Mouse (Mus musculus): Measurements from ENCODE around the gene Adh7.
A peak's percentile ranks its signal among the peaks of the same experiment; 100 is the strongest.

Gene Adh7

DNA sequence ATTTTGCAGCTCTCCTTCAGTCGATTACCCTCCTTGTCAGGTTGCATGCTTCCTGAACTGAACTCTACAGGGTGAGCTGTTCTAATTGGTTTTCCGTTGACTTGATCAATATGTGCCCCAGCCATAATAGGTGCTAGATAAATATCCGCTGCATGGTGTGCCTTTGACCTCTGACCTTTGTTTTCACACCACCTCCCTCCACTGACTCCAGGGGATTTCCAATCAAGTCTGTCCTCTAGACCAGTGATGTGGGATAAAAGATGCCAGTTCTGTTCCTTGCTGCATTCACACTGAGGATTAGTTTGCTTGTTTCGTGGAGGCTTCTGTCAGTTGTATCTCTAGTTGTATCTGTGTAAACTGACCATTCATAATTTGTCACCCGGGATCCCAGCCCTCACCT is 36.6 kb downstream of the Adh7 start:
- no peak for DNase-seq (ENCODE audit: low read depth)

DNA sequence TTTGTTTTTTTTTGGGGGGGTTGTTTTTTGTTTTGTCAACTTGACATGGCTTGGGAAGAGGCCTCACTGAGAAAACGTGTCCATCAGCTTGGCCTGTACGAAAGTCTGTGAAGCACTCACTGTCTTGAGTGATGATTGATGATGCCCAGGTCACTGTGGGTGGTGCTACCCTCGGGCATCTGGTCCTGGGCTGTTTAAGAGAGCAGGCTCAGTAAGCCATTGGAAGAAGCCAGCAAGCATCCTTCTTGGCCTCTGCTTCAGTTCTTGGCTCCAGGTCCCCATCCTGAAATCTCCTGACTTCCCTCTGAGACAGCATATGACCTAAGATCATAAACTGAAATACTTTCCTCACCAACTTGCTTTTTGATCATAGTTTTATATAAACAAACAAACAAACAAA is 37.8 kb downstream of the Adh7 start:
- no peak for DNase-seq (ENCODE audit: low read depth)

DNA sequence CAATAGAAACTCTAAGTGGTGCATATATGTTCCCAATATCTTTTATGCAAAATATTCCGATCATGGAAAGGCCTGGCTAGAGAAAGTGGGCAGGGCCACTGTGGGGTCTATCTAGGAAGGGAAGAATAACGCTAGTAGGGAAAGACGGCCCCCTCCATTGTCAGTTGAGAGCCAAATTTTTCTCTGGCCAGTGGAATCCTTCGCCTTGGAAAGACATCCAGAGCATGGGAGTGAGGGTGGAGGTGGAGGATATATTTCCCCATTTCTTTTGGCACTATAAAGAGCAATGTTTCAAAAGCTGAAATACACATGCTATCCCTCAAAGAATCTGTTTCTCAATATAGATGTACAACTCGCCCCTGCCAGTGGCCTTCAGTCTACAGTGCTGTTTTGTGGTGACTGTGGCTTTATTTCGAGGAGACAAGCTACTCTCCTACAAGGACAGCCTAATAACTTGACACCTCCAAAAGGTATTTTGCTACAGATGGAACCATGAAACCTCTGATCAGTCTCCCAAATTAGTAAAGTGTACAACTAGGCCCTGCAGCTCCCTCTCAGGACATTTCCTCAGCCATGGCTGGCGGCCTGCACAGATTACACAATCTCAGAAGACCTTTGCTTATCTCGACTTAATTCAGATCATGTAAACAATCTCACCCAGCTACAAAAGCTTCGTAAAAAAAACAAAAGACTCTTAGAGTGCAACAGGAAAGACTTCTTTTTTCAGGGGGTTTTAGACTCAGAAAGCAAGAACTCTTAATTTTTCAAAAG is 38.4 kb downstream of the Adh7 start:
- no peak for DNase-seq (ENCODE audit: low read depth)

DNA sequence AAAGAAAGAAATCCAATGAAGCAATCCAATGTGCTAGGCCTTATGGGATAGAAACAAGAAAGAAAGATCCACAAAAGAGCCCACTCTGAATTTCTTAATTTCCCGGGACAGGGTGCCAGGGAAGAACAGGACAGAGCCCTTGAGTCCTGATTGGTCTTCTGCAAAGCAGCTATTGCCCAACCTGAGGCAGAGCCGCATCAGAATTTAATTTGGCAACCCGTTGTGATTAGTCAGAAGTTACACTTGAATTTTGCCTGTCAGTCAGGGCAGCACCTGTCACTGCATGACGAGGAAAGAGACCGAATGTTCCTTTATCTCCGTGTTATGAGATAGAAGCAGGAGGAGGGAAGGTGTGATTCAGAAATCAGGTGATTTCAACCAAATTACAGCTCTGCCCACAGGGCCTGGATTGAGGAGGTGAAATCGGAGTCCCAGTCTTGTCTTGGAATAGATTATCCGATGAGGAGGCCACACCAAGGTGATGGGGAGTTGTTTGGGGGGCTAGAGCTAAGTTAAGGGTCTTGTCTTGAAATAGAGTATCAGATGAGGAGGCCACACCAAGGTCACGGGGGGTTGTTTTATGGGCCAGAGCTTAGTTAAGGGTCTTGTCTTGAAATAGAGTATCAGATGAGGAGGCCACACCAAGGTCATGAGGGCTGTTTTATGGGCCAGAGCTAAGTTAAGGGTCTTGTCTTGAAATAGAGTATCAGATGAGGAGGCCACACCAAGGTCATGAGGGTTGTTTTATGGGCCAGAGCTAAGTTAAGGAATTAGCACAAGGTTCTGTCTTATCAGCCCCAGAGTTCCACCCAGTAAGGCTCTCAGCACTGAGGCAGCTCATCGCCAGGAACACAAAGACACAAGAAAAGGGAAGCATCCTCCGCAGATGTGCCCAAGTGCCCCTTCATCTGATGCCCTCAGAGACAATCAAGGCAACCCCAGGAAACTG is 43.4 kb downstream of the Adh7 start, which contains the start of gene Adh1:
TSS of gene Adh1 (plus strand) at position 271 of the 949 bp plus-strand sequence.
- no peak for DNase-seq (ENCODE audit: low read depth)

DNA sequence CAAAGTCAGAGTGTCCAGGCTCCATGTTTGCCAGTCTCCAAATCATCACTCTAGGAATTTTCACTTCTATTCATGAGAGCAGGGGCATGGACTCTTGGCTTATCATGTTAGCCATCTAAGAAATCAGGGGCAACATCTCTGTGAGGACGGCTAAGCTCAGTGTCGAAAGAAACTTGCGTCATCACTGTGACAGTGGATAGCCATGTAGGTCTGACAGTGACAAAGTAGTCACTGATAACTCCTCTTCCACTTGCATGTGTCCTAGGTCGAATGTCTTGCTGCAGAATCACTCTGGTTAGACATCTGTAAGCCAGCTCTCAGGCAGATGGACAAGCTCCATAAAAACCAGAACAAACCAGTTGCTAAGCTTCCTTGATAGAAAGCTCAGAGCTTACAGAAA is 45.0 kb downstream of the Adh7 start:
- no peak for DNase-seq (ENCODE audit: low read depth)

DNA sequence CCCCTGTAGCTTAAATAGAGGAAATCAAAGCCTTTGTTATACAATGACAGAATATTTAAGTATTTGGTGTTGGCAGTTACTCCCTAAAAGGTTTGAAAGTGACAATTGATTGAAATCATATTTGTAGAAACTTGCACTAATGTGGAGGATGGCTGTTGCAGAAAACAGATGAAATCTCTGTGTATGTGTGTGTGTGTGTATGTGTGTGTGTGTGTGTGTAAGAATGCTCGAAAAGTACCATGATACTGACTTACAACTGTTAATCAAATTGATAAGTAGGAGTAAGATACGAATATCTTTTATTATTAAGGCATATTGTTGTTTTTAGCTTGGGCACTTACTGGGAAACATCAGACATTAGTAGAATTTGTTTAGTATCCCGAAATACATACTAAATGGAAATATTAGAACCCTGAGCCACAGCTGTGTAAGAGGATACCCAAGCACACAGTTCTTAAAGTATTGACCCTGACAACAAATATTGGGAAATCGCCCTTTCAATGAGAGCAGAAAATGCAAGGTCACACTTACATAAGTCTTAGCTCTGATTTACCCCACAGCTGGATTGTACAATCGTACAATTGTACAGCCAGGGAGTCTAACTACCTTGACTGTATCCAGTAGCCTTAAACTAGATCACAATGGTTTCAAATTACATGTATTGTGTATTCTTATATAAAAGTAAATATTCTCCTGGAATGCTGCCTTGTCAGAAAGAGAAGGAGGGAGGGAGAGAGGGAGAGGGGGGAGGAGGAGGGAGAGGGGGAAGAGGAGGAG is 45.8 kb downstream of the Adh7 start:
- DNase-seq (ENCODE audit: low read depth) = no peak

DNA sequence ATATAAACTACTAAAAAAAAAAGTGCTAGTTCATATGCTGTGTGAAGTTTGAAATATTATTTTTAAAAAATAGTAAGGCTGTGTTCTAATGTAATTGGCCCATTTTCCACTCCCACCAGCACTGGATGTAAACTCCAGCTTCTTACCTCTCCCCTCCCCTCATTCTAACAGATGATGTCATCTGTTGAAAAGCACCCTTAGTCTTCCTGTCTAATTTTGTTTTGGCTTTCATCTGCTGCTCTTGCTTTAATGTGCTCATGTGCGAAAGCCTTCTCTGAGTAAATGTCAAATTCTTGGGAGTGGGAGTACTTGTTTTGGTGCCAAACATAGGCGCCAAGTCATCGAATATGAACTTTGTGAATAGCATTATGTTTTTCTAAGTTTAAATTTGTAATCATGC is 47.1 kb downstream of the Adh7 start:
- no peak for DNase-seq (ENCODE audit: low read depth)

DNA sequence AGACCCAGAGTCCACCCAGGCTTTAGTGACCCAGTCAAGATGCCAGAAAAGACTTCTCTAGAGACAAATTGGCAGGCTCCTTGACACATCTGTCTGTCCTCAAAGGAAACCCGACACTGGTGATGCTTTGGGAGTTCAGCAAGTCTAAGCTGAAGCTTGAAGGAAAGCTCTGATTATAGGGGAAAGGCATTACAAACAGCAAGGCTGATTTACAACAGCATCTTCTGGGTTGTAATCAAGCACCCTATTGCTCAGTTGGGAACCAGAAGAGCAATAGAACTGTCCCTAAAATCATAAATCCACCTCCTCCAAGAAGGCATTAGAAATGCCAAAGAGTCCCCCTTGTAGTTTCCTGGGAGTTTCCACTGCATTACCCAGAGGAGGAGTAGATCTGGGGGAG is 52.9 kb downstream of the Adh7 start:
- no peak for DNase-seq (ENCODE audit: low read depth)

DNA sequence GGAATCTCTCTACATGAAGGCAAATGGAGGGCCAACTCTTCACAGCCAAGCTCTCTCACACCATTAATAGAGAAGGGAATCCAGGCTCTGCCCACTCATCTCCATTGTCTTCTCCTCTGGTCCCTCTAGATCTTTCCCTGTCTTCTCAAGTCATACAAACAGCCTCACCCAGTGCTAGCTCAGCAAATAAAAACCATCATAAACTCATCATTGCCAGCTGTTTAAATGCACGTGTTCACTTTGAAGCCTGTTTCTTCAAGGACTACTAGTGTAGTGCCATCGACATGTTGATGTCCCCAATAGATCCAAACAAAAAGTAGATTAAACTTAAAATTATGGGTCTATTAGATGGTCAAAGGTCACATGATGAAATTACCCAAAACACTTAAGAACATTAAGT is 53.7 kb downstream of the Adh7 start:
- no peak for DNase-seq (ENCODE audit: low read depth)

DNA sequence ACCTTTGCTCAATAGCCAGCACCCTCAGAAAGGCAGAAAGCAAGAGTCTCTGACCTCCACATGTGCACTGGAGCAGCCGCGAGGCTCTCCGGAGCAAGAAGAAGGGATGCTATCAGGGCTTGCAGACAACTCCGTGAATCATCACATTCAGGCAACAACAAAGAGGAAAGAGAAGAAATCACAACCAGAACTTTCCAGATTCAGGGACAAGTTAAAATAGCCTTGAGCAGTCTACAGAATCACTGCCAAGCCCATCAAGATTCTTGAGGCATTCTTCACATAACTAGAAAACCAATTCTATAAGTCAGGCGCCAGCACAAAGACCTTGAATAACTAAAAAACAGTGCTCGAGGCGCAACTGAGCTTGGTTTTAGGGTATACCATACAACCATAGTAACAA is 55.5 kb downstream of the Adh7 start:
- no peak for DNase-seq (ENCODE audit: low read depth)

DNA sequence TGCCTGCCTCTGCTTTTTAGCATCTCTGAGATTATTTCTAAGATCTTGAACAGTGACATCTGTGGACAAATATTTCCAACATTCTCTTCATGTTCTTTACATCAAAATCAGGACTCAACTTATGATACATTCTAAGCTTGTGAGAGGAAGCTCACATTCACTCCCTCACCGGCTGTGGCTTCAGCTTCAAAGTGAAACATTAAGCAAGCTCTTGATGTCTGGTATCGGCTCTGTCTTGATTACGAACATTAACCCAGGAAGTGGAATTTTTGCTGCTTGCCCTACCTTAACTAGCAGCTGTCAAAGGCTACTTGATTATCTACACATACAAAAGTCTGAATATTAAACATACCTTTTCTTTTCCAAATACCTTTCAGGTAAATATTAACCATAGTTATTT is 57.5 kb downstream of the Adh7 start:
- peak; percentile 72 for DNase-seq (ENCODE audit: low read depth)

DNA sequence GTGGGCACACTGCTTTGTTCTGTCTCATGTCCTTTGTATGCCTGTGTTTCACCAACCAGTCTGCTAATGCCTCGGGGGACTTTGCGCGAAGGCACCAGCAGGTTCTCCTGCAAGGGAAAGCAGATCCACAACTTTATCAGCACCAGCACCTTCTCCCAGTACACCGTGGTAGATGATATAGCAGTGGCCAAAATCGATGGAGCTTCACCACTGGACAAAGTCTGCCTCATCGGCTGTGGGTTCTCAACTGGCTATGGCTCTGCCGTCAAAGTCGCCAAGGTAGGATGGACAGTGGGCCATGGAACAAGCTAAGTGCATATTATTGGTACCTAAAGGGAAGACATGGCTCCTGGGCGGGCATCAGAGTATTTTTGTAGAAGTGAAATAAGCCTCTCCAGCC is 65.0 kb downstream of the Adh7 start:
- no peak for DNase-seq (ENCODE audit: low read depth)
